Mouse (Mus musculus) intestine, embryonic 16.5 days (tissue): ENCODE data around the gene Krt18. TPM values are rescaled to one million over a fixed set of nuclear protein-coding genes. Genes with fewer than 3 reads are reported as not detected.

Source experiments
- ATAC-seq: fragments of 200-750 bp; cut with Nextera tagmentation; 2 replicates; pipeline ENCODE4 v1.8.0; 2017; ENCODE audit warnings: moderate TSS enrichment, moderate library complexity
- H3K27ac ChIP-seq: fragments of 300-500 bp; sonication (generic); 2 replicates; pipeline ENCODE4 v1.5.1; 2014; ENCODE audit warnings: mild to moderate bottlenecking, low read length
- H3K27me3 ChIP-seq: fragments of 300-500 bp; sonication (generic); replicated peaks from 2 replicates; pipeline ENCODE4 v1.6.1; 2014; ENCODE audit warnings: low read length, control low read depth, mixed read lengths; ENCODE audit not compliant: control insufficient read depth, insufficient read depth
- H3K36me3 ChIP-seq: fragments of 300-500 bp; sonication (generic); 2 replicates; pipeline ENCODE4 v1.6.1; 2014; ENCODE audit warnings: low read length, control low read depth; ENCODE audit not compliant: control insufficient read depth, insufficient read depth
- H3K4me1 ChIP-seq: fragments of 300-500 bp; sonication (generic); 2 replicates; pipeline ENCODE4 v1.6.1; 2014; ENCODE audit warnings: low read length, control low read depth, mixed read lengths; ENCODE audit not compliant: control insufficient read depth, insufficient read depth
- H3K4me2 ChIP-seq: fragments of 300-500 bp; sonication (generic); 2 replicates; pipeline ENCODE4 v1.6.1; 2014; ENCODE audit warnings: low read depth, low read length, control low read depth
- H3K4me3 ChIP-seq: fragments of 300-500 bp; sonication (generic); 2 replicates; pipeline ENCODE4 v1.5.1; 2014; ENCODE audit warnings: mild to moderate bottlenecking, low read length
- H3K9ac ChIP-seq: fragments of 300-500 bp; sonication (generic); 2 replicates; pipeline ENCODE4 v1.6.1; 2014; ENCODE audit warnings: low read depth, low read length
- H3K9me3 ChIP-seq: fragments of 300-500 bp; sonication (generic); 2 replicates; pipeline ENCODE4 v1.6.1; 2016; ENCODE audit warnings: low read length, control low read depth; ENCODE audit not compliant: control insufficient read depth
- WGBS: fragments of 180-500 bp; shearing (Covaris S2); extraction: QIAGEN DNeasy Blood & Tissue Kit; methylation state at CpG from one replicate; pipeline ENCODE4 v1.1.7; 2014; 5-methylcytosine and 5-hydroxymethylcytosine counted together
- polyA plus RNA-seq: library from polyadenylated mRNA; unstranded; fragments of >200 nt; fragmentation: Nextera tagmentation; extraction: Ambion mirVana; gene quantifications from 2 replicates; pipeline ENCODE4 v1.2.1, GENCODE M21; 2015

The Krt18 gene
- 353 and 370 TPM in 2 replicates for polyA plus RNA-seq

DNA sequence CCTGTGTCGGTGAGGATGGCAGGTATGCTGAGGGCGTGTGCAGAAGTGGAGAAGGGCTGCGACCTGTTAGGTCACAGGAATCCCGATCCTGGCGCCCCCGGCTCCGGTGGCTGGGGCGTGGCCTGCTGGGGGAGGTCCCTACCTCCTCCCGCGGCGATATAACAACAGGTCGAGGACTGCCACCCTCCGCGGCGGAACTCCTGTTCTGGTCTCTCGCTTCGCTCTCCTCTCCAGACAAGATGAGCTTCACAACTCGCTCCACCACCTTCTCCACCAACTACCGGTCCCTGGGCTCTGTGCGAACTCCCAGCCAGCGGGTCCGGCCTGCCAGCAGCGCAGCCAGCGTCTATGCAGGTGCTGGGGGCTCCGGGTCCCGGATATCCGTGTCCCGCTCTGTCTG is at the start of gene Krt18:
Krt18 (plus strand) TSS at position 141 of the 400 bp plus-strand sequence.
- ATAC-seq, result peak; percentile 61
- peaks cover 23% of the 10 kb centered on the region for H3K4me1 ChIP-seq
- no peaks in the 10 kb centered on the region for H3K9me3 ChIP-seq
- H3K27me3 ChIP-seq, result no peaks in the 10 kb centered on the region
- H3K9ac ChIP-seq, result peak within 1 kb of the TSS; percentile 83
- peak within 1 kb of the TSS; percentile 62 for H3K4me3 ChIP-seq
- peak within 1 kb of the TSS; percentile 52 for H3K4me2 ChIP-seq
- 1% methylated on average over 28 of the region's 28 CpGs for WGBS
- peak within 1 kb of the TSS; percentile 86 for H3K27ac ChIP-seq
- H3K36me3 ChIP-seq, result no peaks in the 10 kb centered on the region

- no peak overlapping the region for H3K4me3 ChIP-seq
- no peak overlapping the region for H3K4me2 ChIP-seq
- no peaks in the 10 kb centered on the region for H3K27me3 ChIP-seq
- peak overlapping the region; percentile 6; the same call in 1 of the 2 replicates for H3K27ac ChIP-seq
- no peaks in the 10 kb centered on the region for H3K9me3 ChIP-seq
- no peaks in the 10 kb centered on the region for H3K36me3 ChIP-seq
- peak; percentile 9 for ATAC-seq
- 42% methylated on average over 6 of the region's 6 CpGs for WGBS
- peak overlapping the region; percentile 7 for H3K9ac ChIP-seq
- peaks cover 42% of the 10 kb centered on the region for H3K4me1 ChIP-seq
Observed at GRCm38 (mm10) chr15:101980849-101981248, 47.1 kb upstream of the Krt18 start.

- Histone ChIP-seq H3K9ac (peak overlapping the region; percentile 21; the same call in 1 of the 2 replicates), H3K27ac (peak overlapping the region; percentile 33), H3K4me3 (no peak overlapping the region), H3K9me3 (no peaks in the 10 kb centered on the region), H3K27me3 (no peaks in the 10 kb centered on the region), H3K4me2 (peak overlapping the region; percentile 48), H3K4me1 (peaks cover 17% of the 10 kb centered on the region), H3K36me3 (no peaks in the 10 kb centered on the region)
- 77% methylated on average over 13 of the region's 13 CpGs for WGBS
- ATAC-seq, result no peak
Observed at GRCm38 (mm10) chr15:101983315-101983948, 44.5 kb upstream of the Krt18 start.

GRCm38 (mm10) chr15:101983949-101984601 is 43.9 kb upstream of the Krt18 start:
- 3% methylated on average over 15 of the region's 15 CpGs for WGBS
- Histone ChIP-seq H3K27ac (peak overlapping the region; percentile 33), H3K36me3 (no peaks in the 10 kb centered on the region), H3K4me3 (peak overlapping the region; percentile 25), H3K4me1 (peaks cover 12% of the 10 kb centered on the region; the same call in 1 of the 2 replicates), H3K9ac (peak overlapping the region; percentile 47; the same call in 1 of the 2 replicates), H3K4me2 (peak overlapping the region; percentile 48), H3K27me3 (no peaks in the 10 kb centered on the region), H3K9me3 (no peaks in the 10 kb centered on the region)
- peak; percentile 90 for ATAC-seq

DNA sequence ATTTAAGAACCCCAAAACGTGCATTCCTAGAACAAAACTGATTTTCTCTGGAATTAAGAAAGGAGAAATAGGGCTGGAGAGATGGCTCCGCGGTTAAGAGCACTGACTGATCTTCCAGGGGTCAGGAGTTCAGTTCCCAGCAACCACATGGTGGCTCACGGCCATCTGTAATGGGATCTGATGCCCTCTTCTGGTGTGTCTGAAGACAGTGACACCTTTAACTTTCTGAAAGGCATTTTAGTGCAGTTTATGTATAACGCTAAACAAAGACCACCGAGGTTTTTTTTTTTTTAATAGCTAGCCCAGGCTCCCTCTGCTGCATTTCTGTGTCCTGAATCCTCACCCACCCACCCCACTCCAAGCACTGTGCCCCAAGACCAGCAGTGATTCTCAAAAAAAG is 43.2 kb upstream of the Krt18 start:
- no peak for ATAC-seq
- no peak overlapping the region for H3K27ac ChIP-seq
- WGBS, result 12% methylated on average over 6 of the region's 6 CpGs
- H3K4me3 ChIP-seq, result no peak overlapping the region
- H3K36me3 ChIP-seq, result no peaks in the 10 kb centered on the region
- no peaks in the 10 kb centered on the region for H3K9me3 ChIP-seq
- H3K9ac ChIP-seq, result peak overlapping the region; percentile 47; the same call in 1 of the 2 replicates
- H3K4me2 ChIP-seq, result peak overlapping the region; percentile 48
- peaks cover 12% of the 10 kb centered on the region; the same call in 1 of the 2 replicates for H3K4me1 ChIP-seq
- H3K27me3 ChIP-seq, result no peaks in the 10 kb centered on the region

GRCm38 (mm10) chr15:101988119-101988518 is 39.9 kb upstream of the Krt18 start:
- H3K4me3 ChIP-seq, result no peak overlapping the region
- under 1% methylated on average over 10 of the region's 10 CpGs for WGBS
- H3K9me3 ChIP-seq, result no peaks in the 10 kb centered on the region
- peak overlapping the region; percentile 23; the same call in 1 of the 2 replicates for H3K4me2 ChIP-seq
- H3K9ac ChIP-seq, result no peak overlapping the region
- no peak for ATAC-seq
- peaks cover 13% of the 10 kb centered on the region; the same call in 1 of the 2 replicates for H3K4me1 ChIP-seq
- no peak overlapping the region for H3K27ac ChIP-seq
- no peaks in the 10 kb centered on the region for H3K27me3 ChIP-seq
- H3K36me3 ChIP-seq, result no peaks in the 10 kb centered on the region

- Histone ChIP-seq H3K27me3 (no peaks in the 10 kb centered on the region), H3K9me3 (no peaks in the 10 kb centered on the region), H3K9ac (no peak overlapping the region), H3K4me2 (no peak overlapping the region), H3K4me3 (no peak overlapping the region), H3K27ac (no peak overlapping the region), H3K4me1 (peaks cover 11% of the 10 kb centered on the region; the same call in 1 of the 2 replicates), H3K36me3 (no peaks in the 10 kb centered on the region)
- no peak for ATAC-seq
- WGBS, result 67% methylated on average over 8 of the region's 8 CpGs
Observed at GRCm38 (mm10) chr15:101988714-101989113, 39.3 kb upstream of the Krt18 start.

DNA sequence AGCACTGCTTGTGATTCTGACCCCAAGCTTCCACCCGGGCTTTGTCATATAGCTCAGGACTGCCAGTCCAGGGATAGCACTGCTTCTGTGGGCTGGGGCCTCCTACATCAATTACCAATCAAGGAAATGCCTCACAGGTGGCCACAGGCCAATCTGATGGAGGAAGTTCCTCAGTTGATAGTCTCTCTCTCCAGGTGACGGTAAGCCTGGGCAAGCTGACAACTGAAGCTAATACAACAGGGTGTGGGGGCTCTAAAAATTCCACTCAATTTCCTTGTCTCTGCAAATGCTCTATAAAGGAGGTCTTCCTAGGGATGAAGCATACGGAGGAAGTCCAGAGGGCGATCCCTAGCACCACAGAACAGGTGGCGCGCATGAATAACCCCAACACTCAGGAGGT is 37.0 kb upstream of the Krt18 start:
- peak overlapping the region; percentile 64 for H3K27ac ChIP-seq
- H3K27me3 ChIP-seq, result no peaks in the 10 kb centered on the region
- 66% methylated on average over 6 of the region's 6 CpGs for WGBS
- H3K4me2 ChIP-seq, result no peak overlapping the region
- no peaks in the 10 kb centered on the region for H3K36me3 ChIP-seq
- H3K4me1 ChIP-seq, result peaks cover 14% of the 10 kb centered on the region
- ATAC-seq, result peak; percentile 10
- no peak overlapping the region for H3K9ac ChIP-seq
- no peaks in the 10 kb centered on the region for H3K9me3 ChIP-seq
- no peak overlapping the region for H3K4me3 ChIP-seq

DNA sequence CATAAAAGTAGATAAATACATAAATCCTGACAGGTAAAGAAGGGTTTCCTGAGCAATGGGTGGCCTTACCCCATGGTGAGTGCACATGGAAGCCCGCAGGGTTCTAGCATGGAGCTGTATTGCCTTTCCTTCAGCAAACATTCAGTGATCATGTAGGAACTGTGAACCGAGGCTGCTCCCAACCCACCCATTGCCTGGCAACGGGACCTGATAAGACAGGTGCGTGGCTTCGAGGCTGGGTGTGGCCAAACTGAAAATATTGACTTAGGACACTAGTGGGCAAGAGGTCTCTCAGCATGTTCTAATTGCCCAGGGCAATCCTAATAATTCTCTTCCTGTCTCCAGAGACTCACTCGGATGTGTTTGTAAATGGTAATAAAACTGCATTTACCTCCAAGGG is 33.6 kb upstream of the Krt18 start:
- Histone ChIP-seq H3K4me3 (no peak overlapping the region), H3K9me3 (no peaks in the 10 kb centered on the region), H3K4me1 (peaks cover 18% of the 10 kb centered on the region), H3K27ac (peak overlapping the region; percentile 57; the same call in 1 of the 2 replicates), H3K36me3 (0 out of 2 replicates have a peak, but pooled peaks cover 5% of the 10 kb centered on the region), H3K4me2 (no peak overlapping the region), H3K9ac (no peak overlapping the region), H3K27me3 (no peaks in the 10 kb centered on the region)
- 58% methylated on average over 6 of the region's 6 CpGs for WGBS
- peak; percentile 70 for ATAC-seq
